Mouse (Mus musculus): Measurements from ENCODE around the gene Mid1.

- TF ChIP-seq CTCF (IDR thresholded peaks at IDR 0.05) (no peak), EP300 (IDR thresholded peaks at IDR 0.05) (no peak)
These were observed 238.4 kb downstream of the Mid1 start for GRCm38 (mm10) chrX:169923417-169923816.
